Mouse (Mus musculus): Measurements from ENCODE around the gene Xkr8. TPM values are rescaled to one million over a fixed set of nuclear protein-coding genes. Genes with fewer than 3 reads are reported as not detected.
"Not testable (repeated sequence)": the region's sequence is repeated elsewhere in the genome, so short reads cannot be mapped to it uniquely, and the experiment has no call there.

Gene Xkr8
- 5.4 and 6.0 TPM in 2 replicates for polyA plus RNA-seq (2014; fragmentation: Nextera tagmentation; extraction: Ambion mirVana)

DNA sequence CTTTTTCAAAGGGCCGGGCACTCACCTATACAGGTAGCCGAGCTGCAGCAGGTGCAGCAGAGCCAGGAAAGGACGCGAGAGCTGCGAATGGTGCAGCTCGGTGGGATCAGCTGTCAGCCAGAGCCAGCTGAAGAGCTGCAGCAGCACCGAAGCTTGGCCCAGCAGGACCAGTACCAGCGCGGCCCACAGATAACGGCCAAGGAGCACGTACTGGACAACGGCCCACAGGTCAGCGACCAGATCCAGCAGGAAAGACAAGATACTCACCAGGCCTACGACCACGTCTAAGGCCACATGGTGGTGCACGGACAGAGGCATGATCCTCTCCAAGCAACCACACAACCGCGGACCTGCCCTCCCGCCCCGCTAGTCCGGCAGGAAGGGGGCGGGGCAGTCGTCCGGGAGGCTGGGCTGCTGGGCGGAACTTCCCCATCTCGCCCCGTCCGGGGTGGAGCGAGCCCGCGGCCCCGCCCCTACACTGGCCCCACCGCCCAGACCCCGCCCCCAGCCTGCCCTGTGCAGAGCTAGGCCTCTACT lies at the start of gene Xkr8:
TSS of gene Xkr8 (minus strand) at position 399 of the 537 bp plus-strand sequence.
- Histone ChIP-seq H3K4me1 (ENCODE audit: control insufficient read depth, insufficient read depth, low read length) (peaks cover 5% of the 10 kb centered on the region; the same call in 1 of the 2 replicates), H3K27ac (ENCODE audit: low read depth, low read length) (no peak within 1 kb of the TSS), H3K4me3 (ENCODE audit: low read depth, low read length) (peak within 1 kb of the TSS; percentile 52), H3K9me3 (ENCODE audit: control insufficient read depth, low read length) (no peaks in the 10 kb centered on the region), H3K4me2 (ENCODE audit: low read depth, low read length) (peak within 1 kb of the TSS; percentile 76), H3K9ac (replicated peaks; ENCODE audit: low read depth, low read length) (peak within 1 kb of the TSS; percentile 63), H3K36me3 (ENCODE audit: control insufficient read depth, insufficient read depth, low read length) (no peaks in the 10 kb centered on the region), H3K27me3 (ENCODE audit: control insufficient read depth, insufficient read depth, low read length) (no peaks in the 10 kb centered on the region)
- peak; percentile 96 for ATAC-seq (ENCODE audit: low read depth)
- WGBS, result 1% methylated on average over 33 of the region's 34 CpGs

- Histone ChIP-seq H3K9ac (replicated peaks; ENCODE audit: low read depth, low read length) (no peak overlapping the region), H3K36me3 (ENCODE audit: control insufficient read depth, insufficient read depth, low read length) (0 out of 2 replicates have a peak, but pooled peaks cover 3% of the 10 kb centered on the region), H3K4me3 (ENCODE audit: low read depth, low read length) (no peak overlapping the region), H3K27ac (ENCODE audit: low read depth, low read length) (no peak overlapping the region), H3K4me1 (ENCODE audit: control insufficient read depth, insufficient read depth, low read length) (no peaks in the 10 kb centered on the region), H3K4me2 (ENCODE audit: low read depth, low read length) (no peak overlapping the region), H3K27me3 (ENCODE audit: control insufficient read depth, insufficient read depth, low read length) (no peaks in the 10 kb centered on the region), H3K9me3 (ENCODE audit: control insufficient read depth, low read length) (no peaks in the 10 kb centered on the region)
- 95% methylated on average over 4 of the region's 4 CpGs for WGBS
- no peak for ATAC-seq (ENCODE audit: low read depth)
These were observed 47.9 kb upstream of the Xkr8 start for GRCm38 (mm10) chr4:132780288-132780687.

GRCm38 (mm10) chr4:132778562-132779201 lies 46.3 kb upstream of the Xkr8 start:
- no peak overlapping the region for H3K27ac ChIP-seq (ENCODE audit: low read depth, low read length)
- no peaks in the 10 kb centered on the region for H3K4me1 ChIP-seq (ENCODE audit: control insufficient read depth, insufficient read depth, low read length)
- no peaks in the 10 kb centered on the region for H3K27me3 ChIP-seq (ENCODE audit: control insufficient read depth, insufficient read depth, low read length)
- peaks cover 16% of the 10 kb centered on the region; the same call in 1 of the 2 replicates for H3K36me3 ChIP-seq (ENCODE audit: control insufficient read depth, insufficient read depth, low read length)
- no peaks in the 10 kb centered on the region for H3K9me3 ChIP-seq (ENCODE audit: control insufficient read depth, low read length)
- H3K4me3 ChIP-seq (ENCODE audit: low read depth, low read length), result no peak overlapping the region
- no peak overlapping the region for H3K9ac ChIP-seq (replicated peaks; ENCODE audit: low read depth, low read length)
- ATAC-seq (ENCODE audit: low read depth), result no peak
- no peak overlapping the region for H3K4me2 ChIP-seq (ENCODE audit: low read depth, low read length)
- WGBS, result 94% methylated on average over 6 of the region's 6 CpGs

- Histone ChIP-seq H3K9me3 (ENCODE audit: control insufficient read depth, low read length) (no peaks in the 10 kb centered on the region), H3K27me3 (ENCODE audit: control insufficient read depth, insufficient read depth, low read length) (no peaks in the 10 kb centered on the region), H3K4me3 (ENCODE audit: low read depth, low read length) (no peak overlapping the region), H3K36me3 (ENCODE audit: control insufficient read depth, insufficient read depth, low read length) (peaks cover 19% of the 10 kb centered on the region), H3K4me1 (ENCODE audit: control insufficient read depth, insufficient read depth, low read length) (no peaks in the 10 kb centered on the region), H3K27ac (ENCODE audit: low read depth, low read length) (no peak overlapping the region), H3K4me2 (ENCODE audit: low read depth, low read length) (no peak overlapping the region), H3K9ac (replicated peaks; ENCODE audit: low read depth, low read length) (no peak overlapping the region)
- ATAC-seq (ENCODE audit: low read depth), result no peak
- 88% methylated on average over 5 of the region's 5 CpGs for WGBS
These were observed 44.4 kb upstream of the Xkr8 start for GRCm38 (mm10) chr4:132776764-132777163.

- Histone ChIP-seq H3K9ac (replicated peaks; ENCODE audit: low read depth, low read length) (no peak overlapping the region), H3K27ac (ENCODE audit: low read depth, low read length) (no peak overlapping the region), H3K27me3 (ENCODE audit: control insufficient read depth, insufficient read depth, low read length) (no peaks in the 10 kb centered on the region), H3K9me3 (ENCODE audit: control insufficient read depth, low read length) (no peaks in the 10 kb centered on the region), H3K4me3 (ENCODE audit: low read depth, low read length) (no peak overlapping the region), H3K4me2 (ENCODE audit: low read depth, low read length) (no peak overlapping the region), H3K36me3 (ENCODE audit: control insufficient read depth, insufficient read depth, low read length) (peaks cover 19% of the 10 kb centered on the region), H3K4me1 (ENCODE audit: control insufficient read depth, insufficient read depth, low read length) (no peaks in the 10 kb centered on the region)
- no peak for ATAC-seq (ENCODE audit: low read depth)
- 88% methylated on average over 3 of the region's 3 CpGs for WGBS
These were observed 42.6 kb upstream of the Xkr8 start for GRCm38 (mm10) chr4:132774905-132775304.

DNA sequence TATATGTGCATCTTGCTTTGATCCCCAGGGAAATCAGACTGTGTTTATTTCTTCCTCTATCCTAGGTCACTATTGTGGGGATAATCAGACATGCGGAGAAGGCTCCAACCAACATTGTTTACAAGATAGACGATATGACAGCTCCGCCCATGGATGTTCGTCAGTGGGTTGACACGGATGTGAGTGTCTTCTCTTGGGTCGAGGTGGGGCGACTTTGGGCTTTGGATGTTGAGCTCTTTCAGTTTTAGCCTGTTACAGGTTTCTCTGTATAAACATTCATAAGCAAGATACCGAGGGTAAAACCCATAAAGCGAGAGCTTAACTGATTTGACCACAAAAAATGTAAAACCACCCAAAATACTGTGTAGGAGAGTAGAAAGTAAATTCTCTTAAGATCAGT lies 39.4 kb upstream of the Xkr8 start:
- Histone ChIP-seq H3K36me3 (ENCODE audit: control insufficient read depth, insufficient read depth, low read length) (peaks cover 16% of the 10 kb centered on the region), H3K27ac (ENCODE audit: low read depth, low read length) (no peak overlapping the region), H3K4me2 (ENCODE audit: low read depth, low read length) (no peak overlapping the region), H3K4me3 (ENCODE audit: low read depth, low read length) (no peak overlapping the region), H3K9me3 (ENCODE audit: control insufficient read depth, low read length) (no peaks in the 10 kb centered on the region), H3K4me1 (ENCODE audit: control insufficient read depth, insufficient read depth, low read length) (0 out of 2 replicates have a peak, but pooled peaks cover 9% of the 10 kb centered on the region), H3K9ac (replicated peaks; ENCODE audit: low read depth, low read length) (no peak overlapping the region), H3K27me3 (ENCODE audit: control insufficient read depth, insufficient read depth, low read length) (no peaks in the 10 kb centered on the region)
- 92% methylated on average over 9 of the region's 9 CpGs for WGBS
- ATAC-seq (ENCODE audit: low read depth), result no peak

DNA sequence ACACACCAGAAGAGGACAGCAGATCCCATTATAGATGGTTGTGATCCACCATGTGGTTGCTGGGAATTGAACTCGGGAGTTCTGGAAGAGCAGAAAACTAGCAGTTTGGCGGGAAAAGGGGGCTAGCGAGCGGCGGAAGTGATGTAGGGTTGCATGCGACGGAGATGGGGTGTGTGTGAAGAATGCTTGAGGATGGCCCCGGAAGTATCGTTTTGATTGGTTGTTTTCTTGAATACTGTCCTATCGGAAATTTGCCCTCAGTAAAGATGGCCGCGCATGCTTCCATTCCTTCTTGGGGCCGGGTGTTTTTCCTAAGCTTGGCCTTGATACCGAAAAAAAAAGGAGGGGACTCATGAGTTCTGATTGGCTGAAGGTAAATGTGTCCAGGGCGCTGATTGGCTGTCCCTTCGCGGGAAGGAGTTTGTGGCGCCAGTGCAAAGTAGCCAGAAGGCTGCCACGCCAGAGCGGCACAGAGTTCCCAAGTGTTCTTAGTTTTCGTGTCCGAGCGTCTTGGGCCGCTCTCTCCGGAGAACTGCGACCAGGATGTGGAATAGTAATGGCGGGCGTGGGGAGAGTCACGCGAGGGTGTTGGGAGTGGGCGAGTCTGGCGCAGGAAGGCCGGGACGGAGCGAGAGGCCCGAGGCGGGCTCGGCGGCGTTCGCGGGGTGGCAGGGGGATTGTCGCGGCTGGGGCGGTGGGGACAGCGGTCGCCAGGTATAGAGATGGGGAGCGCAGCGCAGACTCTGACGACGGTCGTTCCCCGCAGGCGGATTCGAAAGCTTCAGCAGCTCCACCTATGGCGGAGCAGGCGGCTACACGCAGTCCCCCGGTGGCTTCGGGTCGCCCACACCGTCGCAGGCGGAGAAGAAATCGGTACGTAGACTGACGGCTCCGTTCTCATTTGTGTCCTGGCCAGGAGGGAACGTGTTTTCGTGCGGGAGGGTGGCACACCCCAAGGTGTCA lies 35.8 kb upstream of the Xkr8 start, which contains the start of gene Rpa2:
TSS of gene Rpa2 (plus strand) at position 419 of the 963 bp plus-strand sequence.
- peak within 1 kb of the TSS; percentile 87 for H3K4me2 ChIP-seq (ENCODE audit: low read depth, low read length)
- peak; percentile 97 for ATAC-seq (ENCODE audit: low read depth)
- no peaks in the 10 kb centered on the region for H3K9me3 ChIP-seq (ENCODE audit: control insufficient read depth, low read length)
- H3K27ac ChIP-seq (ENCODE audit: low read depth, low read length), result no peak within 1 kb of the TSS
- H3K9ac ChIP-seq (replicated peaks; ENCODE audit: low read depth, low read length), result peak within 1 kb of the TSS; percentile 32
- WGBS, result under 1% methylated on average over 69 of the region's 71 CpGs
- 0 out of 2 replicates have a peak, but pooled peaks cover 9% of the 10 kb centered on the region for H3K4me1 ChIP-seq (ENCODE audit: control insufficient read depth, insufficient read depth, low read length)
- no peaks in the 10 kb centered on the region for H3K27me3 ChIP-seq (ENCODE audit: control insufficient read depth, insufficient read depth, low read length)
- H3K4me3 ChIP-seq (ENCODE audit: low read depth, low read length), result peak within 1 kb of the TSS; percentile 55
- no peaks in the 10 kb centered on the region for H3K36me3 ChIP-seq (ENCODE audit: control insufficient read depth, insufficient read depth, low read length)

GRCm38 (mm10) chr4:132763125-132763524 lies 30.8 kb upstream of the Xkr8 start:
- 84% methylated on average over 3 of the region's 3 CpGs for WGBS
- H3K27me3 ChIP-seq (ENCODE audit: control insufficient read depth, insufficient read depth, low read length); H3K9me3 ChIP-seq (ENCODE audit: control insufficient read depth, low read length); H3K36me3 ChIP-seq (ENCODE audit: control insufficient read depth, insufficient read depth, low read length); H3K4me1 ChIP-seq (ENCODE audit: control insufficient read depth, insufficient read depth, low read length); H3K4me3 ChIP-seq (ENCODE audit: low read depth, low read length); H3K4me2 ChIP-seq (ENCODE audit: low read depth, low read length); H3K9ac ChIP-seq (replicated peaks; ENCODE audit: low read depth, low read length); ATAC-seq (ENCODE audit: low read depth); H3K27ac ChIP-seq (ENCODE audit: low read depth, low read length): not testable (repeated sequence)
